ENCODE assay signal across 8 mouse cellular contexts in genomic region chr14:72711130-72711529, GRCm38 (mm10). TPM values are rescaled to one million over a fixed set of nuclear protein-coding genes. Genes with fewer than 3 reads are reported as not detected.
DNase-seq lines count a peak whose midpoint lies in the region; ATAC-seq and TF ChIP-seq lines count a peak whose summit lies in the region.

No protein-coding gene starts in this region.

- no peak overlapping the region for H3K27ac ChIP-seq in heart, adult 2 months
- no peak overlapping the region for H3K27ac ChIP-seq in forebrain, embryonic 14.5 days (ENCODE audit: low read depth, low read length)
- no peak overlapping the region for H3K27ac ChIP-seq in liver, embryonic 15.5 days (replicated peaks)

- H3K79me2 ChIP-seq in heart, adult 2 months (replicated peaks; ENCODE audit: control insufficient read depth, insufficient read depth, low read length), result no peaks in the 10 kb centered on the region; the same call in none of the 2 replicates

- TF ChIP-seq CTCF in heart, adult 2 months (IDR thresholded peaks at IDR 0.05), result no peak

- H3K9ac ChIP-seq in heart, adult 2 months (ENCODE audit: low read depth, low read length), result no peak overlapping the region
- H3K9ac ChIP-seq in forebrain, embryonic 14.5 days (ENCODE audit: low read length), result no peak overlapping the region
- H3K9ac ChIP-seq in liver, embryonic 15.5 days, result no peak overlapping the region

- peak; percentile 12 for DNase-seq in heart, adult 8-10 months (ENCODE audit: low spot score)
- no peak for DNase-seq in heart, adult 2 months
- DNase-seq in 3T3-L1 (ENCODE audit: low read depth, low spot score), result peak; percentile 10
- DNase-seq in forebrain, embryonic 14.5 days (ENCODE audit: low spot score), result no peak
- DNase-seq in thymus, postnatal 4 days, result no peak
- no peak for DNase-seq in layer of hippocampus, postnatal 36 days

- intact Hi-C loops in heart, adult 2 months (cut with DNase I), result no loop called here

- TF ChIP-seq EP300 in heart, adult 2 months (IDR thresholded peaks at IDR 0.05; ENCODE audit: insufficient read depth, low read depth, low read length), result no peak

- no peaks in the 10 kb centered on the region; the same call in 1 of the 2 replicates for H3K4me1 ChIP-seq in heart, adult 2 months (ENCODE audit: control insufficient read depth, insufficient read depth, low read length)
- no peaks in the 10 kb centered on the region for H3K4me1 ChIP-seq in forebrain, embryonic 14.5 days (ENCODE audit: control insufficient read depth, insufficient read depth, low read length)
- H3K4me1 ChIP-seq in liver, embryonic 15.5 days (replicated peaks), result peaks cover 21% of the 10 kb centered on the region

- no peaks in the 10 kb centered on the region for H3K9me3 ChIP-seq in forebrain, embryonic 14.5 days (replicated peaks; ENCODE audit: control insufficient read depth, low read length)
- H3K9me3 ChIP-seq in liver, embryonic 15.5 days (replicated peaks), result no peaks in the 10 kb centered on the region

- no peak for ATAC-seq in forebrain, embryonic 14.5 days
- no peak for ATAC-seq in liver, embryonic 15.5 days (ENCODE audit: insufficient read depth)
- ATAC-seq in cerebellum, adult (ENCODE audit: insufficient number of reproducible peaks, low FRiP score, low TSS enrichment), result no peak

- no peaks in the 10 kb centered on the region; the same call in 1 of the 2 replicates for H3K36me3 ChIP-seq in heart, adult 2 months (ENCODE audit: control insufficient read depth, insufficient read depth, low read length)
- H3K36me3 ChIP-seq in forebrain, embryonic 14.5 days (ENCODE audit: control insufficient read depth, insufficient read depth, low read length), result no peaks in the 10 kb centered on the region
- H3K36me3 ChIP-seq in liver, embryonic 15.5 days (replicated peaks), result no peaks in the 10 kb centered on the region

- no peak for TF ChIP-seq POLR2A in heart, adult 2 months (IDR thresholded peaks at IDR 0.05; ENCODE audit: insufficient read depth, low read depth, low read length)

- 47% methylated on average over 4 of the region's 4 CpGs for WGBS in heart, adult 2 months
- 40% methylated on average over 4 of the region's 4 CpGs for WGBS in forebrain, embryonic 14.5 days
- WGBS in liver, embryonic 15.5 days (ENCODE audit: insufficient replicate concordance), result 55% methylated on average over 4 of the region's 4 CpGs

- H3K27me3 ChIP-seq in heart, adult 2 months (ENCODE audit: control insufficient read depth, insufficient read depth, low read length), result no peaks in the 10 kb centered on the region
- H3K27me3 ChIP-seq in forebrain, embryonic 14.5 days (replicated peaks; ENCODE audit: control insufficient read depth, insufficient read depth, low read length), result 0 out of 2 replicates have a peak, but pooled peaks cover 3% of the 10 kb centered on the region
- H3K27me3 ChIP-seq in liver, embryonic 15.5 days, result peaks cover 38% of the 10 kb centered on the region

- H3K4me2 ChIP-seq in forebrain, embryonic 14.5 days (ENCODE audit: low read length), result peak overlapping the region; percentile 67
- H3K4me2 ChIP-seq in liver, embryonic 15.5 days, result peak overlapping the region; percentile 91

- H3K4me3 ChIP-seq in heart, adult 2 months, result no peak overlapping the region; the same call in 1 of the 2 replicates
- 0 out of 2 replicates have a peak overlapping the region, but pooled peaks have one; percentile 82 for H3K4me3 ChIP-seq in forebrain, embryonic 14.5 days (ENCODE audit: low read depth, low read length)
- H3K4me3 ChIP-seq in liver, embryonic 15.5 days (replicated peaks), result peak overlapping the region; percentile 87; the same call in 1 of the 2 replicates

RNA-seq across cellular contexts. Expression of gene Fndc3a, which starts 1.3 kb away (rescaled TPM):
- 10 to 100 TPM; 11.2 to 13.7 (median 11.7) TPM for total RNA-seq in heart, adult 8-10 months (2022)
- total RNA-seq in heart, adult 2 months (2021), result 10 to 100 TPM; 13.6 to 14.5 TPM
- 9.2 and 17.2 TPM in 2 replicates for polyA plus RNA-seq in heart, adult 2 months (2012; rRNA removed)
- polyA plus RNA-seq in forebrain, embryonic 14.5 days (2014; fragmentation: Nextera tagmentation; extraction: Ambion mirVana), result 39.7 and 39.9 TPM in 2 replicates
- 13.0 and 14.1 TPM in 2 replicates for polyA plus RNA-seq in liver, embryonic 15.5 days (2015; fragmentation: Nextera tagmentation; extraction: Ambion mirVana)
- total RNA-seq in layer of hippocampus, postnatal 36 days (2021), result 10 to 100 TPM; 43.8 to 53.2 TPM

Comparison
In these comparisons a context has a peak if more than half of its experiments do, and no peak if none do; other contexts are left out.
1. DNase-seq: peak in heart, adult 8-10 months (single experiment) and 3T3-L1 (single experiment); none in heart, adult 2 months (0 of 2), forebrain, embryonic 14.5 days (single experiment), thymus, postnatal 4 days (single experiment) and layer of hippocampus, postnatal 36 days (0 of 2).